Mouse (Mus musculus): ENCODE results near the gene Cwc27.

The Cwc27 gene

DNA sequence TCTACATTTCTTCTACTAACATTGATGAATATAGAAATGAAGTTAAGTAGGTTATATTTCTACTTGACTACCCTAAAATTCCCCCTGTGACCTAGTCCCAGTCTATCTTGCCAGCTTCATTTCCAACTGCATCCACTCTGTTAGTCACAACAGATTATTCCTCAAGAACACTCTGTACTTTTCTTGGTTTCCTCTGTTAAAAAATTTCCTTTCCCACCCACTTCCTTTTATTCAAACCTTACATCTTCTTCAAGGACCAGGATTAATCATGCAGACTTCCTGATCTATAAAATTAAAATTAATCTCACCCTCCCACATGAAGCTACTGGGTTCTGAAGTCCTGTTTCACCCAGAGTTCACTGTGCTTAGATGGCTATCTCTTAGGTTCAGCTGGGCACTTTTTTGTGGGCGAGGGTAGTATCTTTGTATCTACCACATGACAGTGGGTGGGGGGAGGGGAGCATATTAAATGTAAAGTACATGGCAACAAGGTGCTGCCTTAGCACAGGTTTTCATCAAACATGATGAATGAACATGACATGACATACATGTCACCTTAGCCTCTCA, 37.8 kb downstream of the Cwc27 start:
- DNase-seq (ENCODE audit: low spot score in 2 of 2) = no peak

DNA sequence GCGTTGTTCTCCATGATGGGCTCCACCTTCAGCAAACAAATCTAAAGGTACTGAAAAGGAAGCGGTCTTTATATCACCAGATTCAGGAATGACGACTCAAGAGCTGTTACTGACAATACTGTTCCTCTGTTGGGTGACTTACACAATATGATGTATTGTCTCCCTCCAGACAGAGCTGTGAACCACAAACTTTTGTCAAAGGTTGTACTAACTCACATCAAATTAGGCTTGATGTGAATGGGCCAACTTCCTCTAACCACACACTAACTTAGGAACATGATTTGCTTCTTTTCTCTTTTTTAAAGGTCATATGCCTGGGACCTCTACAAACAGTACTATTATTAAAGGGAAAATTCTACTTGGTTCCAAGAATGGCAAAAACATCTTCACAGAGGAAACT, 53.7 kb downstream of the Cwc27 start:
- no peak for DNase-seq (ENCODE audit: low spot score in 2 of 2)

DNA sequence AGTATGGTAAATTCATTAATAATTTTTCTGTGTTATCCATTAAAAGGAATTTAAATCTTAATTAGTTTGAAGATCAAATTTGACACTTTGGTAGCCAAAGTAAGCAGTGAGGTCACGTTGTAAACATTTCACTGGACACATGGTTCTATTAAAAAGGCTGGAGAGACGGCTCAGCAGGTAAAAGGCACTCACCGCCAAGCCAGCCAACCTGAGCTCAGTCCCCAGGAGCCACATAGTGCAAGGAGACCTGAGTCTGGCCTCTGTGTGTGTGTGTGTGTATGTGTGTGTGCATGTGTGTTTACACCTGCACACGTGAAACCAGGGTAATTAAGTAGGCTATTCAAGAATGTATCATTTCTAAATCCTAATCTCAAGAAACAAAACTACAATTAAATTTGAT, 54.5 kb downstream of the Cwc27 start:
- no peak for DNase-seq (ENCODE audit: low spot score in 2 of 2)

DNA sequence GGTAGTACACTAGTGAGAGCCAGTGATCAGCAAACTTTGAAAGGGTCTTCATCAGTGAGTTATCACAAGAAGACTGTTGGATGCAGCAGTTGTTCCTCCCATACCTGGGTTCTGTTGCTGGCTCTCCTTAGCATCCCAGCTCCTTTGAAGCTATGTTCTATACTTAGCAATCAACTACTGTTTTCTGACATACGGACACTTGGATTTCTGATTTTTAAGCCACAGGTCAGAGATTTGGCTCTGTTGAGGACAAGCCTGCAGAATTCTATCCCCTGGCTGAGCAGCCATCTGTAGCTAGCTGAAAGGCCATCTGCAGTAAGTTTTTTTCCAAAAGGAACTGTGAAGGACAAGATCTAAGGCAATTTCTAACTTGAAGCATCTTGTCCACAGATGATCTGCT, 57.6 kb downstream of the Cwc27 start:
- DNase-seq (ENCODE audit: low spot score in 2 of 2) = no peak

DNA sequence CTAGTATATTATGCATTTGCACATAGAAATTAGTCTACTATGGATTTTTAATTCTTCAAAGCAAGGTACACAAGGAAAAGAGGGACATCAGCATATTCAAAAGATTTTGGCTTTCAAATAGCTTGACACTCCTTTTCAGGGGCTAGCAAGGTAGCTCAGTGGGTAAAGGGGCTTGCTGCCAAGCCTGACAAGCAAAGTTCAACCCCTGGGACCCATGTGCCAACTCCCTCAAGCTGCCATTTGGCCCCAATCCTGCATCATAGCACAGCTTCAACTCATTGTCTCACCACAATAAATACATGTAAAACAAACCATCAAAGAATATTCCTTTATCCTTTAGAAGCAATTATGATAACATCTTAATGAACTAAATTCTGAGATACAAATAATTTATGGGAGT, 69.9 kb downstream of the Cwc27 start:
- no peak for DNase-seq (ENCODE audit: low spot score in 2 of 2)

DNA sequence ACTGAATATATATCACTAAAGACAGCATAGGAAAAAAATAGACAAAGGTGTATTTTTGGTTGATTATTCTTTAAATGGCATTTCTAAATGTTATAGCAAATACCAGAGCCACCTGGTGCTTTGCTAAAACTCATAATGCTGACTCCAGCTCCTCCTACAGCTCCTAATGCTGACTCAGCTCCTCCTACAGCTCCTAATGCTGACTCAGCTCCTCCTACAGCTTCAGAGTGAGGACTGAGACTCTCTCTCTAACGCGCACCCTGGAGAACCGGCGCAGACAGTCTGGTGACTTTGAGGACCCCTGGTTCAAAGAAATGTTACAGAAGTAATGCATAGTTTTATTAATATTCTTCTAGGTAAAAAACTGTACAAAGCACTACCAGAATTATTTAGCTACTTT, 74.1 kb downstream of the Cwc27 start:
- no peak for DNase-seq (ENCODE audit: low spot score in 2 of 2)

DNA sequence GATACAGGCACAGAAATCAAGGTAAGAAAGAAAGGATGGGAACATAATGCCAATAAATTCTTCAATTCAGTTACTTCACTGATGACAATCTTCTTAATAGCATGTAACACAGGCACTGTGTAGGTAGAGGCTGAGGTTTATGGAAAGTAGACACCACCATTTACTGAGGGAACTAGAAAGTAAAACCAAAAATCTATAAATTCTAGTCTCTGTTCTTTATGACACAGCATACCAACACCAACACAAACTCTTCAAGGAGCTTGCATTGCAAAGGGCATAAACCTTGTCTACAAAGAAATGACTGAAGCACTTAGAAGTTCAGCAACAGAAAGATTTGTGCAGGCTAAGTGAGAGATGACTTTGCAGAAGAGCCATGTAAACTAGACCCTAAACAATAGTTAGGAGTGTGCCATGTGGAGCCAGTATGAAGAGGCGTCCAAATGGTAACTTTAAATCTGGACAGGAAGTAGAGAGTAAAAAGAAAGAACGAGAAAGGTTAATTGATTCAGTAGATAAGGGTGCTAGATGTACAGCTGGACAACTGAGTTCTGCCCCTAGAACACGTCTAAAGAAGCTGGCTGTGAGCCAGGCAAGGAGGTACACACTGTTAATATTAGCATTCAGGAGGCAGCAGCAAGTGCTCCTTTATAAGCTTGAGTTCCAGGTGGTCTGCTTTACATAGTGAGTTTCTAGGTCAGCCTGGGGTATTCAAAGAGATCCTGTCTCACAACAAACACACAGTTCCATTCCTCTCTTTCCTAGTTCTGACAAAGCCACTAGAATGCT, 87.5 kb downstream of the Cwc27 start:
- DNase-seq (ENCODE audit: low spot score in 2 of 2) = no peak

DNA sequence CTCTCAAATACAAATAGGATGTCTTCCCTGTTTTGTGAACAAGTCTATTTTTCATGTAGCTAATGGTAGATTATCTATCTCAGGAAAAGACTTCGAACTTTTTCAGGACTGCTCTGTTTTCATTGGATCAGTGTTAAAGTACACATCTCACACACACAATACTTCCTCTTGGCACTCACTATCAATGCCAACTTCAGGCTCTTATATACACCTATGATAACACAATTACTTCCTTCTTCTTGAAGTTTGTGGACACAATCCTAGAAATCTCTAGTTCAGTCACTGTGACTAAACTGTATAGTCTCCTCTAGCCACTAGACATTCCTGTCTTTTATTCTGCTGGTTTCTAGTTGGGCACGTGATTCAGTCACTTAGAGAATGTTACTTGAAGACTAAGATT, 89.3 kb downstream of the Cwc27 start:
- no peak for DNase-seq (ENCODE audit: low spot score in 2 of 2)

DNA sequence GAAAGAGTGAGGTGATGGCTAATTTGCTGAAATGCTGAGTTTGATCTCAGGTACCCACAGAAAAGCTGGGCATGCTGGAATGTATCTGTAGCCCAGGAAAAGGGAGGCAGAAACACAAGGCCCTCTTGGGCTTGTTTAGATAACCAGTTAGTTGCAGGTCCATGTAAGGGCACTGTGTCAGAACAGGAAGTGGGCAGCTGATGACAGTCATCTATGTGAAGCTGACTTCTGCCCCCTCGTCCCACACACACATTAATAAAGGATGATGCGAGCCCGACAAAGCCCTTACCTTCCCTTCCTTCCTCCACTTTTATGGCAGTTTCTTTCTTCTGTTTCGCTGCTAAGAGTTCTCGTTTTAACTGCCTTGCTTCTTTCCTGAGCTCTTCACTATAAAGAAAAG, 96.8 kb downstream of the Cwc27 start:
- DNase-seq (ENCODE audit: low spot score in 2 of 2) = no peak

DNA sequence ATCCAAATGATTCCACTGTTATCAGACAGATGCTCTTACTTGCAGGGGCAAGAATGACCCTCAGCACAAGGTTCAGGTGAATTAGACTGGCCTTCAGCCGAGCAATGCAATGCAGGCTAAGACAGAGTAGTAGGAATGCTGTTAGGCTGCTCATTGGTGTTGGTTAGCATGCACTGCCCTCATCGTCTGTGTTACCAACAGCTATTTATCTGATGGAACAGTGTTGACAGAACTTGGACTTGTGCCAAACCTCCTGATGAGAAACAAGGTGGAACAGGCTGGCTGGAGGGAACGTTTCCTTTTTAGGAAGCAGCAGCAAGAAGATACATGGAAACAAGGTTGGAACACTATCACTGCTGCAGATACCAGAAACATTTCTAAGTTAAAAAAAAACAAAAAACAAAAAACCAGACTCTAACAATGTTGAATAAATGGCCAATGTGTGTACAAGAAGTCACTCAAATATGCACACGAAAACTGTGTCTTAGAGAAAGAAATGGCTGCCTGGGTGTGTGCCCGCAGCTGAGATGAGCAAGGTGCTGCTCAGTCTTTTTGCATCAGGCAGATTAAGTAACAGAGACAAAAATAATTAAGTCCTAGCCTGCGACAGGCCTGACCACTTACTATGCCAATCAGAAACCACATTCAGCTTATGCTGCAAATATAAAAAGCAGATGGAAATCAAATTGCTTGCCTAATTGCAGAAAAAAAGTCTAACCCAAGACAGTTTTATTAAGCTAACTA, 122.2 kb downstream of the Cwc27 start:
- DNase-seq (ENCODE audit: low spot score in 2 of 2) = no peak

DNA sequence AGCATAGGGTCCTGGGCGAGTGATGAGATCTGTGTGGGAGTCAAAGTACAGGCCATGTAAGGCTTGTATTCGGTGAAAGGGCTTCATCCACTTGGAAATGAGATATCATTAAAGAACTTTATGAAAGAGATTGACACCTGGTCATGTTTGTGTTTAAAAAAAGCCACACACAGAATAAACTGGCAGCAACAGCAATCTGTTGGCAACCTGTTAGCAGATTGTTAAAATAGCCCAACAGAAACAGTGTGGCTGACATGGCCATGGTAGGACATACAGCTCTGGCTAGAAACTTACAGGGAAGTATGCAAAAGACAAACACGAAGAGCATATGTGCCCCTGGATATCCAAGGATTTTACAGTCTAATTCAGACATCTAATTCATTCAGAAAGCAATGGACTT, 124.2 kb downstream of the Cwc27 start:
- DNase-seq (ENCODE audit: low spot score in 2 of 2) = no peak

DNA sequence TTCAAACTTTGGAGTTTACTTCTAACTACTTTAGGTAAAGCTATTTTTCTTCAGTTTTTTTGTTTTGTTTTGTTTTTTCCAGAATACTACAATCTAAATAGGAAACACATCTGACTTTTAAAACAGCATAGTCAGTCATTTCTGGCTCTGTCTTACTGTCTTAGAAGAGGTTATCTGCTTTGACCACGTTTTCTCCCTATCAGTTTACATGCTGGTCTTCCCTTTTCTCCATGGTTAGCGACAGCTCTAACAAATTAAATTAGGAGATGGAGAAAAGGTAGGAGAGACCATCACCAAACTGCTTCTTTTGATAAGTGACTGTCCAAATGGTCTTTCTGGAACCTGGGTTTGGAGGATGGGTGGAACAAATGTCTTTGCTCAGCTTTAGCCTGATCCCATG, 131.4 kb downstream of the Cwc27 start:
- no peak for DNase-seq (ENCODE audit: low spot score in 2 of 2)

DNA sequence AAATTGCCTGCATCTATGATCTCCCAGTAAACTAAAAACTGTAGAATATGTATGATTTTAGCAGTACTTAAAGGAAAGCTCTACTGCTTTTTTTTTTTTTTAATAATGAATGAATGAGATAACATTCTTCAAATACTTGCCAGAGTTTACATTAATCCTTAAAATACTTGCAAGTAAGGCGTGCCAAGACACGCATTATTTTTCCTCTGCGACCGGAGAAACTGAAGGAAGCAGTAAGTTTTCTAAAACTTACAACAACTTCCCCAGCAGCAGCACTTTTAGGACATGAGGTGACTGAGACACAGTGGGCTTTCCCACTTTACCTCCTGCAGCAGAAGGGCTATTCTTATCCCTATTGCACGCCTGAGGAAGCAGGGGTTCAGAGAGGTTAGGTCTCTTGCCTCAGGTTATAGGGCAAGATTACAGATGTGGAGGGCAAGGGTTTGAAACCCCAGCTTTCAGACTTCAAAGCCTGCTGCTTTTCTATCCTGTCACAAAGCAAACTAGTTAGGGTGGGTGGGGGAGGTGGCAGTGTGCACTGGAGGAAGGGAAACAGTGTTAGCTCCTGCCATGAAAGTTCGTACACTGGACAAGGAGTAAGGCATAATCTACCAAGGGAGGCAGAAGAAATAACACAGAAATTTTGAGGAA, 132.5 kb downstream of the Cwc27 start:
- DNase-seq (ENCODE audit: low spot score in 2 of 2) = no peak

DNA sequence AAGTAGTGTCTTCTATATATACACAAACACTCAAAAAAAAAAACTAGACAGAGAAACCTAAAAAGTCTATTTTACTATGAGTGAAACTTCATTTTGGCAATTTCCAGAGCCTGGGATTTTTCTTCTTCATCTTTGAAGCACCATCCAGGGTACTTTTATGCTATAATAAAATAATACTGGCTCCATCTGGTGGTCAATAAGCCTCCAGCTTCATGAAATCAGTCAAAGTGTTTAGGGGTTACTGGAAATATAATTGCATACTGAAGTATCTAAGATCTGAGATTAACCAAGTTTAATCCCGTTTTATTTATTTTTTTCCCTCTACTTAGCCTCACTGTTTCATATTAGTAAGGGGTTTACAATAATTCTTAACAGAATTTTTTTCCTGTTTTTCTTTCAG, 135.7 kb downstream of the Cwc27 start:
- no peak for DNase-seq (ENCODE audit: low spot score in 2 of 2)

DNA sequence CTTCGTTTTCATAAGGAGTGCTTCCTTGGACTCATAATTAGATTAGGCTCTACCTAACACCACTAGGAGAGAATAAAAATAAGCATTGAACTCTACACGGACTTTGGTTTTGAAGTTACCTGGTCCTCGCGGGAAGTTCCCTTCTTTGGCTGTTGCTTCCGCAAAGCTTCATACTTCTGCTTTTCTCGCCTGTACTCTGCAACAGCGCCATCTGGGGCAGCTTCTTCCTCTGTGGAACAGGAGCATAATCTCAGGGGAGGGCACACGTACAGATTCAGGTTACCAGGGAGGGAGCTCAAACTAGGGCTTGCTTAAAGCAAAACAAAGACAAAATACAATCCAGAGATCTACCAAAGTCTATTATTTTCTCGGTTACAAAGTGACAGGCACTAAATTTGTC, 155.8 kb downstream of the Cwc27 start:
- DNase-seq (ENCODE audit: low spot score in 2 of 2) = no peak

DNA sequence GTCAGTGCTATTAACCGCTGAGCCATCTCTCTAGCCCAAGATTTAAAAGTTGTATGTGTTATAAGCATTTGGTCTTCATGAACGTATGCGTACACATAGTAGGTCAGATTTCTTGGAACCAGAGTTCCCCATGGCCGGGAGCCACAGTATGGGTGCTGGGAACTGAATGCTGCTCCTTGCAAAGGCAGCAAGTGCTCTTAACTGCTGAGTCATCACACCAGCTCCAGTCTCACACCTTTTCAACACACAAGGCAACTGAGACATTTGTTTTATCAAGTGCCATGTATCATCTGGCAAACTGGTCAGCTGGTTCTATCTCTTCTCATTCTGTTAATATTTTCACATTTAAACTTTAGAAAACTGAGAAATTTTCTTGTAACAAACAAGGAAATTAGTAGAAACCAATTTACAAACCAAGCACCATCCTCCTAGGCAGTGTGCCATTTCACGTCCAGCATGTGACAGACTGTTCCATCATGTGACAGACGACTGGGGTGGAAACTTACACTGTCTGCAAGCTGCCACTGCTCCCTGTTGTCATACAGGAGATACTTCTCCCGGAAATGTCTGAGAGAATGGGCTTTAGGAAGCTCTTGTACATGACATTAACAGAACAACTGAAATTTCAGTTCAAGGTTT, 156.8 kb downstream of the Cwc27 start:
- no peak for DNase-seq (ENCODE audit: low spot score in 2 of 2)

DNA sequence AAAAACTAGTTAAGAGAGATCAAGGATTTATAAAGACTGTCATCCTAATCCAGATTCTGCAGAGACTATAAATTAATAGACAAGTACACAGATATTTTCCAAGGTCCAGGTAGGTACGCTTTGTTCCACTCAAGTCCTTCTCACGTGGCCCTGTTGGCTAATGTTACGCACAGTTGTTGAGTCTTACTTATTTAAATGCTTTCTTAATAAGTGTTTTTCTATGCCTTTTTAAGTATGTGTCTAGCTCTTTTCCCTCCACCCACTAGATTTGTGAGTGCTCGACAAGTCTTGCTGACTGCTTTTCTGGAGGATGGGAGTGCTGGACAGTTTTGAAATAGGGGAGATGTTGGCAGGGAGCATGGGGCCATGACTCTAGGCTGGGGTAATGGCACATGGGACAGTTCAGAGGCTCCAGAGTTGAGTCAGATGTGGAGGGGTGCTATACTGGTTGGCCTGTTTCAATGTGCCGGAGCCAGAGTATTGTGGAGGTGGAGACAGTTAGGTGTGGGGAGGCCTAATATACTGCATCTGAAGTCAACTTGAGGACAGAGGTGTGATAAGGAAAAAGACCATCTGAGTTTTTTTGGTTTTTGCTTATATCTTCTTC, 160.2 kb downstream of the Cwc27 start:
- no peak for DNase-seq (ENCODE audit: low spot score in 2 of 2)

DNA sequence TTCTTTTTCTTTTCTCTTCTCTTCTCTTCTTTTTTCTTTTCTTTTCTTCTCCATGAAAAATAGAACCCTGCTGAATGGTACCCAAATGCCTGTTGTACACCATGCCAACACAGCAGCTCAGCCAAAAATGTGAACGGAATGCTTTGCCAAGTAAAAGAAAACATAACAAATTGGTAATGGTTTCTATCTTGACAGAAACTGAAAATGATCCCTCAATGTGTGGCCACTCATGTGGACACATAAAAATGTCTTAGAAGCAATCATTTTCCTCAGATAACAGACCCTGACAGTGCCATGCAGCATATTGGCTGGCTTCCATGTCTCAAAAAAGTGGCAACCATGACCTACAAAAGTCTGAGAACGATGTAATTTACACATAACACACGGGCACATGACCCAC, 161.8 kb downstream of the Cwc27 start:
- DNase-seq (ENCODE audit: low spot score in 2 of 2) = no peak

DNA sequence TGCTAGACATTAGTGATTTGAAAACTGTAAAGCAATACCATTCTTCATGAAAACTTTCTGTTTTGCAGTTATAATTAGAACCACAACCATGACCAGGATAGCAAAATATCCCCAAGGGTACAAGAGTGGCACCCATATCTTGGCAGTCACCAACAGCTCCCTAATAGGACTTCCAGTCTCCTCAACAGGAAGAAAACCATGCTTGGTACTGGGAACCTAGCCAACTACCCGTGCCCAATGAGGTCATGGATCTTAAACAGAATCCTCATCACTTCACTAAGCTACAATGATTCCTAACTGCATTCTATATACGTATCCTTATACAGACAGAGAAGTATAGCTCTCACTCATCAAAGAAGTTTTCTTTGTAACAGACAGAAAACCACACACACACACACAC, 165.2 kb downstream of the Cwc27 start:
- DNase-seq (ENCODE audit: low spot score in 2 of 2) = no peak

DNA sequence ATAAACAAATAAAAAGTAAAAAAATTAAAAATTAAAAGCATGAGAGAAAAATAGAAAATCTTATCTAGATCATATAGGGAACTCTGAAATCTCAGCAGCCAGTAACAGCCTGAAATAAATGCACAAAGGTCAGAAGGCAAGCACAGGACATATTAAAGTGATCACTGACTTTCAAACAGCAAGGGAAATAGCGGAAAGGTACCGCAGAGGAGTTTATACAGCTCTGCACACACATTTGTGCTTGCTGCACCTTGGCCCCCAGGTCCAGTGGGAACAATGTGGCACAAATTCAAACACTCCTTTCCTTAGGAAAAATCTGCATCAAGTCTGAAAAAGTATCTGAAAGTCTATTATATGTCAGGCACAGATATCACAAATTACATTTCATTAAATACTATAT, 166.3 kb downstream of the Cwc27 start:
- DNase-seq (ENCODE audit: low spot score in 2 of 2) = no peak

DNA sequence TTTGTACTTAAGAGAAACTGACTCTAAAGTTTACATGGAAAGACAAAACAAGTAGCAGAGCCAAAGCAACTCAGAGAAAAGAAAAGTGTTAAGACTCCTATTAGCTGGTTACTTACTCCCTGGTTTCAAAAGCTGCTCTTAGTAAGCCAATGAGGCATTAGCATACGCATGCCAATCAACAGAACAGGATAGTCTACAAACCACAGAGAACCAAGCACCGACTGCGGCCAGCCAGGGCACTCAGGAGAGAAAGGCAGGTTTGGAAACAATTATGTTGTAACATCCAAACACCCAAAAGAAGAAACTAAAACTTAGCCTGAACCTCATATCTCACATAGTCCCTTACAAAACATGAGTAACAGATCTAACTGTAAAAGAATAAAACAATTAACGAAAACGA, 166.8 kb downstream of the Cwc27 start:
- DNase-seq (ENCODE audit: low spot score in 2 of 2) = no peak

All from frontal cortex, postnatal 10 days (tissue).